Mouse (Mus musculus) kidney, adult 9 months (tissue): ENCODE measurements around the gene Rpap3.

Experiments
- DNase-seq: peaks from one replicate; pipeline ENCODE4 v3.0.0; 2022

Gene Rpap3

DNA sequence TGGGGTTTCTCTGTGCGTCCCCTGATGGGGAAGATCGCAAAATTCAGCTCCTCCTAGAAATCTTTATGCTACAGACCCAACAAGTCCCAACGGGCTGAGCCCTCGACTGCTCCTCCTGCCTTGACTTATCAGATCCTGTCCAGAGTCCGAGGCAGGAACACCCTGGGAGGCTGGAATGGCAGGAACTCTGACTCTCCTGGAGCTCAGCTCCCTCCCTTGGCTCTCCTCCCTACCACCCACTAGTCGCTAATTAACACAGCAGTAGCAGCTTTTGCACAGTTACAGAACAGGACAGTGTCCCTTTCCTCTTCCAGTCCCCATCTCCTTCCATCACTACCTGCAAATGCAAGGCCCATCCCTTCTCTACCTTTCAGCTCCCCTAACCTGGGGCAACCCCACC lies 24.7 kb upstream of the Rpap3 start:
- peak; percentile 84 for DNase-seq

GRCm38 (mm10) chr15:97728804-97729203 lies 23.2 kb upstream of the Rpap3 start:
- peak; percentile 82 for DNase-seq

DNA sequence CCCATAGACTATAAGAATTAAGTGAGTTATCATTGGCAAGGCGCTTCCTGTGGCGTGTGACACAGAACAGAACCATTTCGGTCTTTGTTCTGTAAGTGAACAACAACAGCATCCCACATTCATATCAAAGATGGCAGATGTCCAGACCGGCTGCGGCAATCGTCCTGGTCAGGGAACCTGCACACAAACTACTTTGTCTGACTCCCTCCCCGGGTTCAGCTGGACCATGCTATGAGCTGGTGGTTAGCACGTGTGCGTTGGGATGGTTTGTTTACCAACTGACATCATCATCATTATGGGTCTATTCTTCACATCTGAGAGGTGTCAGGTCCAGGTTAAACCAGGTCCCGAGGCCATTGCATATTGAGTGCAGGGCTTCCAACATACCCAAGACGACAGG lies 22.8 kb upstream of the Rpap3 start:
- DNase-seq: no peak

GRCm38 (mm10) chr15:97727520-97727919 lies 21.9 kb upstream of the Rpap3 start:
- no peak for DNase-seq

GRCm38 (mm10) chr15:97727048-97727447 lies 21.4 kb upstream of the Rpap3 start:
- no peak for DNase-seq

- DNase-seq: no peak
These were observed 20.7 kb upstream of the Rpap3 start for GRCm38 (mm10) chr15:97726310-97726709.

DNA sequence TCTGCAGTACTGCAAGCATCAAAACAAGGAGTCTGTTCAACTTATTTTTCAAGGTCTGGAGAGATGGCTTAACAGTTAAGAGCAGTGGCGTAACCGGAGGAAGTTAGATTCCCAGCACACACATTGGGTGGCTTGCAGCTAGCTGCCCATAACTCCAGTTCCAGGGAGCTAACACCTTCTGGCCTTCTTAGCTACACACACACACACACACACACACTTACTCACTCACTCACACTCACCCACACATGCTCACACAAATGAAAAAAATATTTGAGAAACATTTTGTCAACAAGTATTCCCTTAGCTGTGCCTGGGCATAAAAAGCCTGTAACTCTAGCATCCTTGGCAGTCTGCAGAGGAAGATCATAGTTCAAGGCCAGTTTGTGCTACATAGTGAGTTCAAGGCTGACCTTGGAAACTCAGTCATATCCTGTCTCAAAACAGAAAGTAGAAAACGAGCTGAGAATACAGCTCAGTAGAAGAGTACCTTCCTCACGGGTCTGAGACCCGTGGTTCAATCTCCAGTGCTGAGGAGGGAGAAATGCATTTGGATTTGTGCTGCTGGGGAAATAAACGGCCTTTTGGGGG lies 19.7 kb upstream of the Rpap3 start:
- DNase-seq: no peak

GRCm38 (mm10) chr15:97724346-97725197 lies 18.9 kb upstream of the Rpap3 start:
- no peak for DNase-seq

DNA sequence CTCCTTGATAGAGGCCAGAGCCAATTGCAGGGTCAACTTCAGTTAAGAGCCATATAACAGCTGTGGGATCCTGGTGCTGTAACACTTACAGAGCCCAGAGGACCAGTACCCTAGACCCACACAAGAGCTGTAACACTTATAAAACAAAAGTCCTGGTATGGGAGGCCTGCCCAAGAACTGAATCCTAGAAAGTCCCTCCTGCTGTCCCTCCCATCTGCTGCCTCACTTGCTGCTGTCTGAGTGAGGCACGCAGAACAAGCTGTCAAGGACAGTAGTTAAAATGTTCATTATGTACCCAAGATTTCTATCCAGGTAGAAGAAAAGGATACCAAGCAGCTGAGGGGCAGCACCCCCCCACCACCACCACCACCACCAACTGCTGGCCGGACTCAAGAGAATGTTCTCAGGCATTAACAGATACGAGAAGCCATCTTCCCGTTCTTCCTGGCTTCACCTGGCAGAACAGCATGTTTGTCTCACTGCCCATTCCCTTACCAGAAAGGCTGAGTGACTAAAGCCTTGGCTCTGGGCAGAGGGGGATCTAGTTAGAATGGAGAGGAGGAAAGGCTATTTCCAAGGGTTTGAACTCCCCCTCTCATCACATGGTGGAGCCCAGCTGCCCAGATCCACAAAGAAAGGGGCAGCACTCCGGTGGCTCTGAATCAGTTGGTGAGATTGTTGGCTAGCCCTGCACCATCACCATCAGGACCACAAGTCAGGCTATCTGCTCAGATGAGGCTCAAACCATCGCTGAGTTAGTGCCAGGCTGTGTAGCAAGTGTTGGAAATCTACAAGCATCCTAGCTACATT lies 18.1 kb upstream of the Rpap3 start:
- no peak for DNase-seq

DNA sequence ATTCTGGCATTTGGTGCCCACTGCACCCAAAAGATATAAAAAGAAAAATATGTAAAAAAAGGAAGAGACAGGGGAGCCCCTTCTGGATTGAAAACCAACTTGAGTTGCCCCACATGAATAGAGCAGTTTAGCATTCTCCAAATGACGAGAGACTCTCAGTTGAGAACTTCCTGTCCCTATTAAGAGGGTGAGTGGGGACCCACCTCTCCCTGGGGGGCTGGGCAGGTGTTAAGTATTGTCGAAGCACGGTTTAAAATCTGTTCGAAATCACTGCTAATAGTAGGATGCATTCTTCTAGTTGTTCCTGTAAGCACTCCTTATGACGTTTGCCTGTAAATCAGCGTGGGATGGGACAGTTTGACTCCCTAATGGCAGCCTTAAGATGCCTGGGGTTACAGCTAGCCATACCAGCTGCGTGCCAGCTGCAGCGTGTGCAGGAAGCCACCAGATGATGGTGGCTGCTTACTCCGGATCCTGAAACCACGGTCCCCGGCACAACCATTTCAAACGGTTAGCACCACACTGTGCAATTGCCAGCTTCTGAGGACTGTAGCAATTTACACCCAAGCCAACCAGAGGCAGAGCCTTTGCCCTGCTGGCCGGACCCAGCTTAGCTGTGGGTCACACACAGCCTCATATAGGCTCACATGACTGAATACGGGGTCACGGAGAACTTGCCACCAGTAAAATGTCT lies 15.5 kb upstream of the Rpap3 start:
- no peak for DNase-seq

DNA sequence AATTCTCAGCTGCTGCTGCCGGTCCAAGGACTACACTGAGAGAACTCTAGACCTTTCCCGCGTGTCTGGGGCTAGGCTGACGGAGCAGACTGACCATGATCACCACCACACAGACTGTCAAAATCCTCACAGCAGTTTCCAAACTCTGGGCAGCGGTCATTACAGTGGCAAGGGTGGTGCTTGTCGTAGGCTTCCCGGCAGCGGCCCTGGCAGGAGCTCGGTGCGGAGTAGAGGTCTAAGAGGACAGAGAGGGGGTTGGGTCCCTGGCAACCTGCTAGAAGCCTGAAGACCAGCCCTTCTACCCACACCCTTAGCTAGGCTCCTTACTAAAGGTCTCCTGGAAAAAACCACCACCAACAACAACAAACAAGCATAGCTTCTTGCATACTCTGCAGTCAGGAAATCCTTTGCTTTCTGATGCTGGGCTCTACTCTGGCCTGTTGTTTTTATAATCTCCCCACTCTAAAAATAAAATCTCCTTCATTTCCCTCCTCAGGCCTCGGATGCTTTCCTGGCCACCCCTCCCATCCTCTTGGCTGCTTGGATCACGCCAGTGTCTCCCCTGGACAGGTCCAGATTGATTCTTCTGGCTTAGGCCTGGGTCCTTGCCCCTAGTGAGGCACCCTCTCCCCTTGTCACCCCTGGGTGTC lies 14.5 kb upstream of the Rpap3 start:
- DNase-seq: no peak

GRCm38 (mm10) chr15:97719494-97719893 lies 13.9 kb upstream of the Rpap3 start:
- DNase-seq: no peak

DNA sequence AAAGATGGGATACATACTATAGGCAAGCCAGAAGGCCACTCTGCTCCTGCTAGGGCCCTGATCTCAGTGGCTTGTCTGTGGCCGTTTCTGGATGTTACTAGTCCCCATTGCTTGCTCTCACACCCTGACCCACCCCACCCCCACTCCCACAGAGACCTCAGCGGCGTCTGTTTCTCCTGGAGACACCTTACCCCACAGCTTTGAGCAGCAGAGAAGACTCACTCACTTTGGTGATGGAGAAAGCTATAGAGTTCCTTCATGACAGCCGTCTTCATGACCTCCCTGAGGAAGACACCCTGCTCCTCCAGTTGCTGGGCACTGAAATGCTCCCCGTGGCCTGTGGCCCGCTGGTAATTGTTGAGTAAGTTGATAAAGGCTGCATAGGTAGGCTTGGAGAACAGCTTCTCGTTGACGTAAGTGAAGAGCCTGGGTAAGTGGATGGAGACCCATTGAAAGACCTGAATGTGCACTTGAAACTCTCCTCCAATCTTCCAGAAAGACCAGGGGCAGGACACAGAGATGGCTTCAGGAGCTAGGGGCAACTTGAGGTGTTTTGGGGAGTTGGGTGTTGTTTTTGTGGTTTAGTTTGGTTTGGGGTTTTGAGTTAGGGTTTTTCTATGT lies 13.0 kb upstream of the Rpap3 start:
- no peak for DNase-seq

GRCm38 (mm10) chr15:97717861-97718534 lies 12.4 kb upstream of the Rpap3 start:
- peak; percentile 75 for DNase-seq

GRCm38 (mm10) chr15:97716782-97717181 lies 11.2 kb upstream of the Rpap3 start:
- DNase-seq: no peak

GRCm38 (mm10) chr15:97715734-97716133 lies 10.1 kb upstream of the Rpap3 start:
- no peak for DNase-seq

DNA sequence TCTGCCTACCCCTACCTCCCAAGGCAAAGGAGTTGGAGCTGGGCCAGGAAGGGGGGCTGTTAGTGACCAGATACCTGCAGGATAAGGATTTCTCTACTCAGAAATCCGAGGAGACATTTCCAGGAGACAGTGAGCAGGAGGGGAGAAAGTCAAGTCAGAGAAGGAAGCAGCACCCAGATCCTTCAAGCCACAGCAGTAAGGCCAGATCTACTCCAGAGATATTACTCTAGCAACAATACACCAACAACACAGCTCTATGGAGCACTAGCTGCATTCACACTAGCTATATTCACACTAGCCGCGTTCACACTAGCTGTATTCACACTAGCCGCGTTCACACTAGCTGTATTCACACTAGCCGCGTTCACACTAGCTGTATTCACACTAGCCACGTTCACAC lies 9.5 kb upstream of the Rpap3 start:
- DNase-seq: no peak

DNA sequence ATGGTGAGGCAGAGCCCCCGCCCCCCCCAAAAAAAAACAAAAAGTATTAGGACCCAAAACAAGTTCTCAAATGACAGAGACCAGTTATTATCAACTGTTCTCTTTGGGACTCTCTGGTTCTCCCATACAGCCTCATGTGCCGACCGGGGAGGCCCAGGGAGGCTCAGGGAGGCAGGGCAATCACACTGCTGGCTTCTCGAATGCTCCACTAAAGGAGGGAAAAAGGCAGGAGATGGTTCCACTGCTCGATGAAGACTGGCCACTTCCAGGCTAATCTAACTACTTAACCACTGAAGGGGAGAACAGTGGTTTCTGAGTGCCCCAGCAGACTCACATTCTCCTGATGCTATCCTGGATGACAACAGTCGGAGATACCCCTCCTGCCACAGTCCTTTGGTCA lies 6.9 kb upstream of the Rpap3 start:
- DNase-seq: no peak

DNA sequence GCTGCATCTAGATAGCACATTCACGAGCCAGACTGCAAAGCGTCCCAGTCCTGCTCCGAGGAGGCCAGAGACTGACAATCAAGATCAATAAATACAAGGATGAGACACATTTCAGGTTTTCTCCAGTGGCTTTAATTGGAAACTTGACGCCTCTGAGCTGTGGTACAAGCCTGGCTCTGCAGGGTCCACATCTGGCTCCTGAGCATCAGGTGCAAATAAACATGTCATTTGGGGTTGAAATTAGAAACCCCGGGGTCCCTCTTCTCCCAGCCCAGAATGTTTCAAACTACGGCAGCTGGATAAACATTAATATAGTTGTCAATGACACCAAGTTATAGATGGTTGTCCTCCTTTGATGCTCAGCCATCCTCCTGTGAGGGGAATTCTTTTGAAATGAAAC lies 5.3 kb upstream of the Rpap3 start:
- DNase-seq: no peak

- DNase-seq: no peak
These were observed 9.0 kb downstream of the Rpap3 start for GRCm38 (mm10) chr15:97696616-97697015.

GRCm38 (mm10) chr15:97693411-97693810 lies 12.2 kb downstream of the Rpap3 start:
- DNase-seq: no peak

DNA sequence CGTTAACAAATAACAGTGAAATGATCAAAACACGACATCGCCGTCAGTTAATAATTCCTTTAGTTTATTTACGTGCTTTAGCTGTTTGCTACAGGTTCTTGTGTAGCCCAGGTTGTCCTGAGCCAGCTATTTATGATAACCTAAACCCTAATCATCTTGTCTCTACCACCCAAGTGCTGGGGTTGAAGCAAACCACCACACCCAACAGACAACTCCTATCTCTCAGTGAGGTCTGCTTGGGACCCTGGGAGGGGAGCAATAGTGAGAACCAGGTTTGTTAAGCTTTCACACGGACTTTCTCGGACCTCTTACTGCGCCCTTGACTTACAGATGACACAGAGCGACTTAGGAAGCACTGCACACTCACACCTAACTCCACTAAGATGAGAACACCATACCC lies 21.5 kb downstream of the Rpap3 start:
- no peak for DNase-seq
